Mouse (Mus musculus) hindbrain, embryonic 15.5 days (tissue): ENCODE measurements around the gene Glis3. TPM values are rescaled to one million over a fixed set of nuclear protein-coding genes. Genes with fewer than 3 reads are reported as not detected.

Experiments
- ATAC-seq: fragments of 200-750 bp; cut with Nextera tagmentation; 2 replicates; pipeline ENCODE4 v1.8.0; 2017; ENCODE audit warnings: low read depth, moderate number of reproducible peaks, moderate TSS enrichment; ENCODE audit not compliant: low FRiP score
- H3K27ac ChIP-seq: fragments of 300-500 bp; sonication (generic); replicated peaks from 2 replicates; pipeline ENCODE4 v1.5.1; 2015; ENCODE audit warnings: mild to moderate bottlenecking, inconsistent platforms
- H3K27me3 ChIP-seq: fragments of 300-500 bp; sonication (generic); 2 replicates; pipeline ENCODE4 v1.6.1; 2015; ENCODE audit warnings: control low read depth, inconsistent platforms
- H3K36me3 ChIP-seq: fragments of 300-500 bp; sonication (generic); 2 replicates; pipeline ENCODE4 v1.6.1; 2015; ENCODE audit warnings: control low read depth, inconsistent platforms
- H3K4me1 ChIP-seq: fragments of 300-500 bp; sonication (generic); replicated peaks from 2 replicates; pipeline ENCODE4 v1.6.1; 2015; ENCODE audit warnings: control low read depth, inconsistent platforms
- H3K4me2 ChIP-seq: fragments of 300-500 bp; sonication (generic); 2 replicates; pipeline ENCODE4 v1.6.1; 2015; ENCODE audit warnings: moderate library complexity, mild to moderate bottlenecking, inconsistent platforms
- H3K4me3 ChIP-seq: fragments of 300-500 bp; sonication (generic); 2 replicates; pipeline ENCODE4 v1.5.1; 2015; ENCODE audit warnings: mild to moderate bottlenecking, inconsistent platforms
- H3K9ac ChIP-seq: fragments of 300-500 bp; sonication (generic); 2 replicates; pipeline ENCODE4 v1.6.1; 2015; ENCODE audit warnings: inconsistent platforms
- H3K9me3 ChIP-seq: fragments of 300-500 bp; sonication (generic); 2 replicates; pipeline ENCODE4 v1.6.1; 2016; ENCODE audit warnings: control low read depth, inconsistent platforms
- WGBS: fragments of 180-500 bp; shearing (Covaris S2); methylation state at CpG from one replicate; pipeline ENCODE4 v1.1.7; 2015; 5-methylcytosine and 5-hydroxymethylcytosine counted together
- polyA plus RNA-seq: library from polyadenylated mRNA; unstranded; fragments of >200 nt; fragmentation: Nextera tagmentation; extraction: Ambion mirVana; gene quantifications from 2 replicates; pipeline ENCODE4 v1.2.1, GENCODE M21; 2015

Gene Glis3
- polyA plus RNA-seq, 1 experiment from 2014 or later: 3.6 TPM

- no peak overlapping the region for H3K9ac ChIP-seq
- H3K4me2 ChIP-seq: no peak overlapping the region
- no peak for ATAC-seq
- H3K27me3 ChIP-seq: no peaks in the 10 kb centered on the region
- no peaks in the 10 kb centered on the region for H3K36me3 ChIP-seq
- no peaks in the 10 kb centered on the region for H3K9me3 ChIP-seq
- no peak overlapping the region for H3K27ac ChIP-seq
- no peak overlapping the region for H3K4me3 ChIP-seq
- no peaks in the 10 kb centered on the region for H3K4me1 ChIP-seq
- WGBS: 91% methylated on average over 5 of the region's 5 CpGs
Measured at GRCm38 (mm10) chr19:28499786-28500185, 180.1 kb downstream of the Glis3 start.

GRCm38 (mm10) chr19:28495926-28496325 lies 184.0 kb downstream of the Glis3 start:
- no peak overlapping the region for H3K4me3 ChIP-seq
- no peaks in the 10 kb centered on the region for H3K36me3 ChIP-seq
- no peaks in the 10 kb centered on the region for H3K27me3 ChIP-seq
- WGBS: 57% methylated on average over 6 of the region's 6 CpGs
- H3K9ac ChIP-seq: no peak overlapping the region
- H3K9me3 ChIP-seq: no peaks in the 10 kb centered on the region
- H3K27ac ChIP-seq: no peak overlapping the region
- H3K4me1 ChIP-seq: no peaks in the 10 kb centered on the region
- H3K4me2 ChIP-seq: no peak overlapping the region
- no peak for ATAC-seq

- Histone ChIP-seq H3K9me3 (no peaks in the 10 kb centered on the region), H3K9ac (no peak overlapping the region), H3K27ac (no peak overlapping the region), H3K4me2 (no peak overlapping the region), H3K27me3 (no peaks in the 10 kb centered on the region), H3K36me3 (no peaks in the 10 kb centered on the region), H3K4me3 (no peak overlapping the region), H3K4me1 (no peaks in the 10 kb centered on the region)
- WGBS: 89% methylated on average over 8 of the region's 8 CpGs
- no peak for ATAC-seq
Measured at GRCm38 (mm10) chr19:28493605-28494260, 186.1 kb downstream of the Glis3 start.

GRCm38 (mm10) chr19:28478055-28478454 lies 201.8 kb downstream of the Glis3 start:
- no peak overlapping the region for H3K4me2 ChIP-seq
- H3K36me3 ChIP-seq: no peaks in the 10 kb centered on the region
- 29% methylated on average over 6 of the region's 6 CpGs for WGBS
- no peak overlapping the region for H3K4me3 ChIP-seq
- H3K9ac ChIP-seq: no peak overlapping the region
- no peaks in the 10 kb centered on the region for H3K27me3 ChIP-seq
- H3K4me1 ChIP-seq: peaks cover 5% of the 10 kb centered on the region
- H3K27ac ChIP-seq: no peak overlapping the region
- H3K9me3 ChIP-seq: no peaks in the 10 kb centered on the region
- no peak for ATAC-seq

GRCm38 (mm10) chr19:28477326-28477863 lies 202.5 kb downstream of the Glis3 start:
- Histone ChIP-seq H3K4me1 (peaks cover 5% of the 10 kb centered on the region), H3K36me3 (no peaks in the 10 kb centered on the region), H3K9me3 (no peaks in the 10 kb centered on the region), H3K9ac (no peak overlapping the region), H3K27ac (no peak overlapping the region), H3K4me2 (no peak overlapping the region), H3K4me3 (no peak overlapping the region), H3K27me3 (no peaks in the 10 kb centered on the region)
- 10% methylated on average over 6 of the region's 6 CpGs for WGBS
- ATAC-seq: no peak

- no peaks in the 10 kb centered on the region for H3K9me3 ChIP-seq
- no peak overlapping the region for H3K27ac ChIP-seq
- H3K27me3 ChIP-seq: no peaks in the 10 kb centered on the region
- H3K36me3 ChIP-seq: no peaks in the 10 kb centered on the region
- H3K4me1 ChIP-seq: peaks cover 5% of the 10 kb centered on the region
- H3K4me2 ChIP-seq: no peak overlapping the region
- no peak overlapping the region for H3K9ac ChIP-seq
- WGBS: 59% methylated on average over 5 of the region's 5 CpGs
- ATAC-seq: no peak
- H3K4me3 ChIP-seq: no peak overlapping the region
Measured at GRCm38 (mm10) chr19:28473621-28474020, 206.3 kb downstream of the Glis3 start.

- Histone ChIP-seq H3K4me3 (no peak overlapping the region), H3K27me3 (no peaks in the 10 kb centered on the region), H3K9ac (no peak overlapping the region), H3K4me1 (no peaks in the 10 kb centered on the region; the same call in 1 of the 2 replicates), H3K27ac (no peak overlapping the region), H3K4me2 (no peak overlapping the region), H3K9me3 (no peaks in the 10 kb centered on the region), H3K36me3 (no peaks in the 10 kb centered on the region)
- 79% methylated on average over 7 of the region's 8 CpGs for WGBS
- ATAC-seq: no peak
Measured at GRCm38 (mm10) chr19:28471144-28471543, 208.7 kb downstream of the Glis3 start.

- no peaks in the 10 kb centered on the region for H3K27me3 ChIP-seq
- no peak for ATAC-seq
- H3K4me3 ChIP-seq: no peak overlapping the region
- no peaks in the 10 kb centered on the region for H3K9me3 ChIP-seq
- 69% methylated on average over 5 of the region's 5 CpGs for WGBS
- H3K36me3 ChIP-seq: no peaks in the 10 kb centered on the region
- H3K27ac ChIP-seq: no peak overlapping the region
- H3K9ac ChIP-seq: no peak overlapping the region
- H3K4me1 ChIP-seq: no peaks in the 10 kb centered on the region
- H3K4me2 ChIP-seq: no peak overlapping the region
Measured at GRCm38 (mm10) chr19:28465779-28466178, 214.1 kb downstream of the Glis3 start.

GRCm38 (mm10) chr19:28454331-28454730 lies 225.5 kb downstream of the Glis3 start:
- 0 out of 2 replicates have a peak, but pooled peaks have one; percentile 31 for ATAC-seq
- Histone ChIP-seq H3K4me1 (peaks cover 21% of the 10 kb centered on the region), H3K9me3 (no peaks in the 10 kb centered on the region), H3K4me2 (no peak overlapping the region), H3K27ac (0 out of 2 replicates have a peak overlapping the region, but pooled peaks have one; percentile 12), H3K27me3 (no peaks in the 10 kb centered on the region), H3K9ac (no peak overlapping the region), H3K4me3 (no peak overlapping the region), H3K36me3 (no peaks in the 10 kb centered on the region)
- 74% methylated on average over 8 of the region's 8 CpGs for WGBS

GRCm38 (mm10) chr19:28452951-28453520 lies 226.8 kb downstream of the Glis3 start:
- Histone ChIP-seq H3K9me3 (no peaks in the 10 kb centered on the region), H3K27ac (peak overlapping the region; percentile 73), H3K36me3 (no peaks in the 10 kb centered on the region), H3K4me2 (peak overlapping the region; percentile 45), H3K4me3 (no peak overlapping the region), H3K27me3 (no peaks in the 10 kb centered on the region), H3K9ac (no peak overlapping the region), H3K4me1 (peaks cover 21% of the 10 kb centered on the region)
- 17% methylated on average over 12 of the region's 12 CpGs for WGBS
- peak; percentile 70 for ATAC-seq

GRCm38 (mm10) chr19:28448811-28449210 lies 231.1 kb downstream of the Glis3 start:
- Histone ChIP-seq H3K4me2 (no peak overlapping the region), H3K4me3 (no peak overlapping the region), H3K27ac (no peak overlapping the region), H3K4me1 (peaks cover 13% of the 10 kb centered on the region), H3K9ac (no peak overlapping the region), H3K27me3 (no peaks in the 10 kb centered on the region; the same call in 1 of the 2 replicates), H3K36me3 (no peaks in the 10 kb centered on the region), H3K9me3 (no peaks in the 10 kb centered on the region)
- 87% methylated on average over 4 of the region's 4 CpGs for WGBS
- ATAC-seq: no peak

GRCm38 (mm10) chr19:28442161-28442560 lies 237.7 kb downstream of the Glis3 start:
- no peak for ATAC-seq
- H3K9me3 ChIP-seq: no peaks in the 10 kb centered on the region
- no peak overlapping the region for H3K4me3 ChIP-seq
- no peaks in the 10 kb centered on the region for H3K36me3 ChIP-seq
- no peaks in the 10 kb centered on the region for H3K4me1 ChIP-seq
- H3K27me3 ChIP-seq: no peaks in the 10 kb centered on the region; the same call in 1 of the 2 replicates
- H3K9ac ChIP-seq: no peak overlapping the region
- H3K27ac ChIP-seq: no peak overlapping the region
- no peak overlapping the region for H3K4me2 ChIP-seq
- WGBS: 90% methylated on average over 4 of the region's 4 CpGs
